Mouse (Mus musculus) brain, embryonic 14.5 days (tissue): ENCODE results near the gene Thsd4.

Experiments
- CTCF ChIP-seq: fragments of 200-500 bp; IDR thresholded peaks from 2 replicates; pipeline ENCODE4 v1.5.1; 2012; ENCODE audit warnings: inconsistent platforms, mild to moderate bottlenecking, moderate library complexity, borderline replicate concordance; ENCODE audit not compliant: insufficient read depth, insufficient read length; ENCODE audit errors: extremely low read depth
- POLR2A ChIP-seq: fragments of 200-500 bp; IDR thresholded peaks from 2 replicates; pipeline ENCODE4 v1.6.1; 2012; ENCODE audit warnings: mild to moderate bottlenecking, inconsistent platforms, borderline replicate concordance; ENCODE audit not compliant: poor library complexity, insufficient read depth, insufficient read length, severe bottlenecking; ENCODE audit errors: extremely low read depth

- TF ChIP-seq POLR2A (no peak), CTCF (no peak)
These were observed 369.8 kb downstream of the Thsd4 start for GRCm38 (mm10) chr9:60151897-60152627.
